Mouse (Mus musculus): Measurements from ENCODE around the gene Tmem238.

The Tmem238 gene

GRCm38 (mm10) chr7:4746326-4746980 is 43.0 kb downstream of the Tmem238 start:
- DNase-seq = no peak

- DNase-seq = no peak
Measured at GRCm38 (mm10) chr7:4744886-4745285, 44.6 kb downstream of the Tmem238 start.

- DNase-seq = peak; percentile 61
Measured at GRCm38 (mm10) chr7:4743354-4743753, 46.1 kb downstream of the Tmem238 start.

GRCm38 (mm10) chr7:4742482-4742819 is 47.0 kb downstream of the Tmem238 start:
- DNase-seq = no peak

- DNase-seq = no peak
Measured at GRCm38 (mm10) chr7:4741672-4742481, 47.6 kb downstream of the Tmem238 start.

GRCm38 (mm10) chr7:4741151-4741550 is 48.3 kb downstream of the Tmem238 start:
- peak; percentile 76 for DNase-seq

- no peak for DNase-seq
Measured at GRCm38 (mm10) chr7:4740309-4740727, 49.1 kb downstream of the Tmem238 start.

GRCm38 (mm10) chr7:4739544-4740275 is 49.7 kb downstream of the Tmem238 start, which contains the start of gene Kmt5c:
Kmt5c (plus strand) TSS chr7:4740115.
- DNase-seq = peak; percentile 100

- DNase-seq = no peak
Measured at GRCm38 (mm10) chr7:4739041-4739543, 50.4 kb downstream of the Tmem238 start.
